In the genomic region with DNA sequence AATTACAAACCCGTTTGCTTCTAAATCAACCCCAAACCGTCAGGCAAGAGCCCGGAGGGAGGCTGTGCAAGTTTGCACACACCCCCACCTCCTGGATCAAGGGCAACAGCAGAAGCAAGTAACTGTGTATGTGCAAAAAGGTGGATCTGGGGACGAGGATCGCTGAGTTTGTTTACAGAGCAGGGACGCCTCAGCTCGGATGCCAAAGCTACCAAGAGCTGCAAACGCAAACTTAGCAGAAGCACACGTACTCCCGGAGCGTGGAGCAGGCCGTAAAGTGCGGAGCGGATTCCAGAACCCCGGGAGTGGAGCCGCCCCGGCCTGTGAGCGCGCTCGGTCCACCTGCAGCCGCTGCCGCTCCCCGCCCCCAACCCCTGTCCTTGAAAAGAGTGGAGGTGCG, we compare ENCODE assay signal across 8 mouse cellular contexts. TPM values are rescaled to one million over a fixed set of nuclear protein-coding genes. Genes with fewer than 3 reads are reported as not detected.
A peak's percentile ranks its signal among the peaks of the same experiment; 100 is the strongest.
DNase-seq lines count a peak whose midpoint lies in the region; ATAC-seq and TF ChIP-seq lines count a peak whose summit lies in the region.

No protein-coding gene starts in this region.

- peaks cover 14 to 23% of the 10 kb centered on the region in 2 experiments for H3K4me1 ChIP-seq in MEL (ENCODE audit: control insufficient read depth in 1 of 2, insufficient read depth in 2 of 2, low read length in 2 of 2)
- H3K4me1 ChIP-seq in lung, embryonic 16.5 days (replicated peaks; ENCODE audit: control insufficient read depth, insufficient read depth, low read length): peaks cover 18% of the 10 kb centered on the region

- H3K4me2 ChIP-seq in lung, embryonic 16.5 days (ENCODE audit: low read depth, low read length): peak overlapping the region; percentile 75

- peak in 2 of 3 experiments; percentile 0 to 3; a peak in 1 of 6 replicates for TF ChIP-seq CTCF in MEL (IDR thresholded peaks at IDR 0.05 in 2 of 3, conservative IDR thresholded peaks at IDR 0.05 in 1 of 3; ENCODE audit: control insufficient read depth in 1 of 3, insufficient read depth in 1 of 3, low read depth in 2 of 3, low read length in 3 of 3, poor library complexity in 1 of 3, severe bottlenecking in 1 of 3)

- TF ChIP-seq EP300 in MEL (IDR thresholded peaks at IDR 0.05; ENCODE audit: low read depth in 1 of 2, low read length in 2 of 2): peak in 1 of 2 experiments; percentile 56; a peak in 2 of 4 replicates

- peaks cover 6% of the 10 kb centered on the region for H3K79me2 ChIP-seq in MEL (ENCODE audit: control insufficient read depth, insufficient read depth, low read length, poor library complexity)

- H3K27me3 ChIP-seq in MEL (ENCODE audit: control insufficient read depth in 1 of 2, insufficient read depth in 2 of 2, low read length in 2 of 2): no peaks in the 10 kb centered on the region
- no peaks in the 10 kb centered on the region for H3K27me3 ChIP-seq in lung, embryonic 16.5 days (ENCODE audit: control insufficient read depth, insufficient read depth, low read depth, low read length)

- H3K9ac ChIP-seq in MEL (ENCODE audit: control insufficient read depth, low read depth, low read length, poor library complexity, severe bottlenecking): peak overlapping the region; percentile 78
- H3K9ac ChIP-seq in lung, embryonic 16.5 days (ENCODE audit: low read length): peak overlapping the region; percentile 96

- peak overlapping the region; percentile 92 for H3K27ac ChIP-seq in MEL (ENCODE audit: control insufficient read depth, low read depth, low read length)
- peak overlapping the region; percentile 100 for H3K27ac ChIP-seq in lung, embryonic 16.5 days (ENCODE audit: low read length)

- peak; percentile 30; the same call in 1 of the 2 replicates for TF ChIP-seq RAD21 in MEL (IDR thresholded peaks at IDR 0.05; ENCODE audit: low read depth, low read length)

- WGBS in lung, embryonic 16.5 days: under 1% methylated on average over 24 of the region's 24 CpGs

- ATAC-seq in hematopoietic stem cell, adult 5-6 weeks (replicated peaks in 1 of 2; ENCODE audit: insufficient read depth in 1 of 2, low FRiP score in 2 of 2, low TSS enrichment in 1 of 2, low read depth in 1 of 2, poor library complexity in 2 of 2, severe bottlenecking in 2 of 2): peak; percentile 59 to 60
- ATAC-seq in lung, embryonic 16.5 days (ENCODE audit: low read depth): peak; percentile 79

- peaks cover 0 to 24% of the 10 kb centered on the region in 2 experiments; a peak in 2 of 4 replicates for H3K36me3 ChIP-seq in MEL (ENCODE audit: control insufficient read depth in 1 of 2, insufficient read depth in 2 of 2, low read length in 2 of 2)
- H3K36me3 ChIP-seq in lung, embryonic 16.5 days (ENCODE audit: control insufficient read depth, insufficient read depth, low read length): no peaks in the 10 kb centered on the region

- TF ChIP-seq POLR2A in MEL (IDR thresholded peaks at IDR 0.05; ENCODE audit: control insufficient read depth in 1 of 2, insufficient read depth in 1 of 2, low read depth in 1 of 2, low read length in 2 of 2, poor library complexity in 1 of 2): peak; percentile 22 to 26; a peak in 1 of 4 replicates

- H3K9me3 ChIP-seq in MEL (replicated peaks; ENCODE audit: insufficient read depth, low read length): no peaks in the 10 kb centered on the region
- no peaks in the 10 kb centered on the region for H3K9me3 ChIP-seq in lung, embryonic 16.5 days (ENCODE audit: control insufficient read depth, low read length)

- peak; percentile 96 for DNase-seq in MEL (ENCODE audit: low read depth, low spot score)
- peak; percentile 97 for DNase-seq in cerebellum, adult 8-10 months
- DNase-seq in forelimb bud, embryonic 11.5 days (ENCODE audit: low read depth, low spot score): peak; percentile 95
- DNase-seq in layer of hippocampus, adult 9-10 months (ENCODE audit: low spot score): peak; percentile 91
- peak; percentile 89 for DNase-seq in ovary, postnatal 14 days (ENCODE audit: low spot score)
- peak; percentile 96 for DNase-seq in thymus, postnatal 14 days

- peak overlapping the region; percentile 69 to 75 for H3K4me3 ChIP-seq in MEL (ENCODE audit: control insufficient read depth in 1 of 2, insufficient read depth in 1 of 2, low read depth in 2 of 2, low read length in 2 of 2)
- H3K4me3 ChIP-seq in lung, embryonic 16.5 days (ENCODE audit: low read length): peak overlapping the region; percentile 93

TF ChIP-seq in MEL, 35 proteins besides CTCF, POLR2A, EP300 and RAD21:
- no peak for TF ChIP-seq TAL1 (IDR thresholded peaks at IDR 0.05; ENCODE audit: low read length)
- peak; percentile 38 for TF ChIP-seq SMC3 (IDR thresholded peaks at IDR 0.05; ENCODE audit: low read depth, low read length)
- TF ChIP-seq KAT2A (conservative IDR thresholded peaks at IDR 0.05; ENCODE audit: low read depth, low read length): no peak
- no peak for TF ChIP-seq JUND (IDR thresholded peaks at IDR 0.05; ENCODE audit: low read depth, low read length)
- TF ChIP-seq BHLHE40 (IDR thresholded peaks at IDR 0.05; ENCODE audit: borderline replicate concordance, low read depth, low read length): peak; percentile 95
- TF ChIP-seq NRF1 (IDR thresholded peaks at IDR 0.05; ENCODE audit: insufficient read depth, low read depth, low read length, poor library complexity, severe bottlenecking): 0 out of 2 replicates have a peak, but pooled peaks have one; percentile 18
- no peak for TF ChIP-seq ZMIZ1 (IDR thresholded peaks at IDR 0.05; ENCODE audit: low read depth, low read length)
- no peak for TF ChIP-seq POLR2AphosphoS5 (IDR thresholded peaks at IDR 0.05; ENCODE audit: borderline replicate concordance, low read depth, low read length)
- no peak for TF ChIP-seq UBTF (IDR thresholded peaks at IDR 0.05; ENCODE audit: borderline replicate concordance, insufficient read depth, low read depth, low read length)
- peak; percentile 69; the same call in 1 of the 2 replicates for TF ChIP-seq ETS1 (IDR thresholded peaks at IDR 0.05; ENCODE audit: low read depth, low read length)
- TF ChIP-seq MAZ (IDR thresholded peaks at IDR 0.05; ENCODE audit: low read depth, low read length): no peak
- TF ChIP-seq ZNF384 (IDR thresholded peaks at IDR 0.05; ENCODE audit: low read depth, low read length): peak; percentile 29; the same call in 1 of the 2 replicates
- 0 out of 2 replicates have a peak, but pooled peaks have one; percentile 29 for TF ChIP-seq GATA1 (IDR thresholded peaks at IDR 0.05; ENCODE audit: low read depth, low read length)
- TF ChIP-seq TBP (IDR thresholded peaks at IDR 0.05; ENCODE audit: low read depth, low read length): peak; percentile 88
- no peak for TF ChIP-seq USF1 (IDR thresholded peaks at IDR 0.05; ENCODE audit: low read depth, low read length)
- TF ChIP-seq POLR2AphosphoS2 (IDR thresholded peaks at IDR 0.05; ENCODE audit: low read length): 0 out of 2 replicates have a peak, but pooled peaks have one; percentile 29
- 0 out of 2 replicates have a peak, but pooled peaks have one; percentile 38 for TF ChIP-seq MAFK (IDR thresholded peaks at IDR 0.05; ENCODE audit: borderline replicate concordance, low read depth, low read length)
- TF ChIP-seq E2F4 (IDR thresholded peaks at IDR 0.05; ENCODE audit: borderline replicate concordance, low read depth, low read length): no peak
- TF ChIP-seq ZC3H11A (IDR thresholded peaks at IDR 0.05; ENCODE audit: low read depth, low read length): peak; percentile 36; the same call in 1 of the 2 replicates
- no peak for TF ChIP-seq MYB (IDR thresholded peaks at IDR 0.05; ENCODE audit: low read depth, low read length)
- no peak for TF ChIP-seq MEF2A (IDR thresholded peaks at IDR 0.05; ENCODE audit: extremely low read depth, insufficient replicate concordance, low read depth, low read length, poor library complexity, severe bottlenecking)
- TF ChIP-seq NELFE (IDR thresholded peaks at IDR 0.05; ENCODE audit: low read depth, low read length): peak; percentile 57
- TF ChIP-seq CHD2 (IDR thresholded peaks at IDR 0.05; ENCODE audit: low read length): no peak
- TF ChIP-seq ZKSCAN1 (IDR thresholded peaks at IDR 0.05; ENCODE audit: low read depth, low read length): no peak
- TF ChIP-seq ELF1 (IDR thresholded peaks at IDR 0.05; ENCODE audit: low read depth, low read length): peak; percentile 32; the same call in 1 of the 2 replicates
- peak; percentile 74 for TF ChIP-seq MAX (IDR thresholded peaks at IDR 0.05; ENCODE audit: low read length)
- TF ChIP-seq CHD1 (IDR thresholded peaks at IDR 0.05; ENCODE audit: low read depth, low read length): no peak
- peak; percentile 97 for TF ChIP-seq SIN3A (IDR thresholded peaks at IDR 0.05; ENCODE audit: low read length)
- TF ChIP-seq TCF12 (IDR thresholded peaks at IDR 0.05; ENCODE audit: low read depth, low read length): peak; percentile 65
- peak; percentile 82 for TF ChIP-seq MXI1 (IDR thresholded peaks at IDR 0.05; ENCODE audit: low read depth, low read length)
- no peak for TF ChIP-seq USF2 (IDR thresholded peaks at IDR 0.05; ENCODE audit: borderline replicate concordance in 1 of 2, insufficient read depth in 1 of 2, low read depth in 1 of 2, low read length in 2 of 2)
- 0 out of 2 replicates have a peak, but pooled peaks have one; percentile 18 for TF ChIP-seq RCOR1 (IDR thresholded peaks at IDR 0.05; ENCODE audit: low read depth, low read length)
- no peak; the same call in 1 of the 2 replicates for TF ChIP-seq MYC (IDR thresholded peaks at IDR 0.05; ENCODE audit: low read depth, low read length)
- TF ChIP-seq HCFC1 (IDR thresholded peaks at IDR 0.05; ENCODE audit: low read depth, low read length): peak; percentile 76
- TF ChIP-seq GABPA (IDR thresholded peaks at IDR 0.05; ENCODE audit: low read depth, low read length): no peak; the same call in 1 of the 2 replicates

RNA-seq across cellular contexts. Expression of gene Cited2, which starts 0.9 kb away (rescaled TPM):
- total RNA-seq in MEL (2012; rRNA removed): 2.3 and 2.8 TPM in 2 replicates
- polyA plus RNA-seq in MEL (2012; ENCODE audit: insufficient read depth in 1 of 2, insufficient read length in 2 of 2, low read depth in 1 of 2, low replicate concordance in 2 of 2, missing spikeins in 1 of 2): 10 to 100 TPM in 1 of 2 experiments, not detected in 1; 13.1 TPM
- 34.3 and 68.7 TPM in 2 replicates for total RNA-seq in hematopoietic stem cell, adult 5-6 weeks (2017)
- polyA plus RNA-seq in lung, embryonic 16.5 days (2015; fragmentation: Nextera tagmentation; extraction: Ambion mirVana): 31.7 and 37.8 TPM in 2 replicates

Comparison
In these comparisons a context has a peak if more than half of its experiments do, and no peak if none do; other contexts are left out.
1. Peak in every context shown above with its lines: DNase-seq, ATAC-seq, H3K4me3 ChIP-seq and H3K27ac ChIP-seq.